Mouse (Mus musculus) lung, adult 2 months (tissue): ENCODE measurements around the gene Maneal. TPM values are rescaled to one million over a fixed set of nuclear protein-coding genes. Genes with fewer than 3 reads are reported as not detected.

Source experiments
- DNase-seq: peaks from one replicate; pipeline ENCODE4 v3.0.0; 2022
- H3K4me1 ChIP-seq: fragments of 200-500 bp; 2 replicates; pipeline ENCODE4 v1.6.1; 2011; ENCODE audit warnings: low read length; ENCODE audit not compliant: control insufficient read depth, insufficient read depth
- H3K4me3 ChIP-seq: fragments of 200-500 bp; replicated peaks from 2 replicates; pipeline ENCODE3; 2011; ENCODE audit warnings: low read depth, mild to moderate bottlenecking, control low read depth, low read length; ENCODE audit errors: extremely low read depth
- CTCF ChIP-seq: fragments of 200-500 bp; IDR thresholded peaks from 2 replicates; pipeline ENCODE4 v1.5.1; 2011; ENCODE audit warnings: mild to moderate bottlenecking, low read length, control low read depth; ENCODE audit not compliant: insufficient read depth
- POLR2A ChIP-seq: fragments of 200-500 bp; IDR thresholded peaks from 2 replicates; pipeline ENCODE4 v1.6.1; 2011; ENCODE audit warnings: low read depth, mild to moderate bottlenecking, control low read depth, low read length, borderline replicate concordance; ENCODE audit errors: extremely low read depth
- WGBS: fragments of 180-500 bp; shearing (Covaris S2); methylation state at CpG from one replicate; pipeline ENCODE4 v1.1.7; 2018; 5-methylcytosine and 5-hydroxymethylcytosine counted together
- polyA plus RNA-seq: library from polyadenylated mRNA; depleted of rRNA; stranded (reverse); fragments of >200 nt; gene quantifications from 2 replicates; pipeline ENCODE4 v1.2.3, GENCODE M21; 2012

Gene Maneal
- polyA plus RNA-seq, 1 experiment, result 0.32 TPM

DNA sequence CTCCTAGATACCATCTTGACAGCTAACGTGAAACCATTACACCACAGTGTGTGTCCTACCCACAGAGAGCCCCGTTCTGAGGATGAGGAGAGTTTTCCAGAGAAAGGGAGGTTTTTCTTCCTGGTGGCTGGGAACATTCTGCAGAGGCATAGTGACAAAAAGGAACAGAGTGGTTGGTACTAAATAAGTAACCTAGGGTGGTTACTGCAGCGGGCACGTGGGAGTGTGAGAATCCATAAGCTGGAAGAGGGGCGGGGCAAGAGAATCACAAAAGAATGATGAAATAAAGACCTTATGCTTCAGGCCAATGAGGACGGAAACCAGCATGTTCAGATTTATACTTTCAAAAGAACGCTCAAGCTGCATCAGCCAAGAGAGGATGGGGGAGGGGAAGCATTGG is 26.7 kb upstream of the Maneal start:
- WGBS, result 65% methylated on average over 7 of the region's 7 CpGs
- TF ChIP-seq POLR2A (no peak), CTCF (no peak)
- DNase-seq, result no peak
- H3K4me1 ChIP-seq, result no peaks in the 10 kb centered on the region
- H3K4me3 ChIP-seq, result no peak overlapping the region

- DNase-seq, result no peak
- 2% methylated on average over 37 of the region's 37 CpGs for WGBS
- TF ChIP-seq POLR2A (no peak), CTCF (no peak)
Measured at GRCm38 (mm10) chr4:124882151-124882729, 20.3 kb upstream of the Maneal start.

DNA sequence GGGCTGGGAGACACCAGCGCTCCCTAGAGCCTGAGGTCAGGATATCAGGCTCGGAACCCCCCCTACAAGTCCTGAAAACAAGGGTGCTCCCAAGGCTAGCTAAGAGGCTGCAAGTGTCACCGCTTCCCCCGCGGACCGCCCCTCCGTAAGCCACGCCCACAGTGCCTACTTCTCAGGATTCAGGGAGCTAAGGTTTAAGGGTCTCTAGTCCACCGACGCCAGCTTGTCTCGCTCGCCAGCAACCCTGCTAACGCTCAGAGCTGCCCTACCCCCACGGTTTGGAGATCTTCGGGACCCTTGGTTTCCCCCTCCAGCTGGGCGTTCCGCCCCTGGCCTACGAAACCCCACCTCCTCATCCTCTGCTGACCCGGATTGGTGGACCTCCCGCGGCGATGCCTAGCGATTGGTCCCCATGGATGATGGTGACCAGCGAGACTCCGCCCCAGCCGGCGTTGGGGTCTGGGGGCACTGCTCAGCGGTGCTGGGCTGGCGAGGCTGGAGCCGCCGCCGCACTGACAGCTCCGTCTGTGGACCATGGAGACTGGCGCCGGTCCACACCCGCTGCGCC is 19.5 kb upstream of the Maneal start:
- no peak overlapping the region for H3K4me3 ChIP-seq
- 4% methylated on average over 37 of the region's 37 CpGs for WGBS
- TF ChIP-seq CTCF (no peak), POLR2A (no peak)
- no peak for DNase-seq
- no peaks in the 10 kb centered on the region for H3K4me1 ChIP-seq

More at GRCm38 (mm10) chr4:124882151-124882729, 20.3 kb upstream of the Maneal start:
- no peaks in the 10 kb centered on the region for H3K4me1 ChIP-seq
- H3K4me3 ChIP-seq, result no peak overlapping the region

GRCm38 (mm10) chr4:124880599-124880998 is 18.6 kb upstream of the Maneal start, which contains the start of gene Epha10:
Gene Epha10, plus strand, starts transcription at chr4:124880899.
- no peak within 1 kb of the TSS for H3K4me3 ChIP-seq
- WGBS, result 7% methylated on average over 11 of the region's 11 CpGs

DNA sequence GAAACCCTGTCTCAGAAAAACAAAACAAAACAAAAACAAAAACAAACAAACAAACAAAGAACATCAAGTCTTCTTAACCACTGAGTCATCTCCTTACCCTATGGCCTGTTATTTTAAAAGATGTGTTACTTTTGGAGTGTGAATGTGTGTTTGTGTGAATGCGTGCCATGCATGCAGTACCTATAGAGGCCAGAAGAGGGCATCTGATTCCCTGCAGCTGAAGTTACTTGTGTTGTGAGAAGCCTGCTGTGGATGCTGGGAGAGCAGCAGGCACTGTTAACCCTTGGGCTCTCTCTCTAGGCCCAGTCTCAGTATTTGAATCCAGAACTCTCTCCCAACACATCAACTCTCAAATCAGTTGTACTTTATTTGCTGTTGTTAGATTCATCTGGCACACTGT is 10.7 kb upstream of the Maneal start:
- no peak for TF ChIP-seq CTCF
- TF ChIP-seq POLR2A, result no peak
- WGBS, result 77% methylated on average over 1 of the region's 1 CpGs
- no peaks in the 10 kb centered on the region for H3K4me1 ChIP-seq
- H3K4me3 ChIP-seq, result no peak overlapping the region
- DNase-seq, result no peak

More at GRCm38 (mm10) chr4:124880599-124880998, 18.6 kb upstream of the Maneal start, which contains the start of gene Epha10:
- no peak for DNase-seq
- TF ChIP-seq CTCF (no peak), POLR2A (no peak)
- H3K4me1 ChIP-seq, result no peaks in the 10 kb centered on the region

DNA sequence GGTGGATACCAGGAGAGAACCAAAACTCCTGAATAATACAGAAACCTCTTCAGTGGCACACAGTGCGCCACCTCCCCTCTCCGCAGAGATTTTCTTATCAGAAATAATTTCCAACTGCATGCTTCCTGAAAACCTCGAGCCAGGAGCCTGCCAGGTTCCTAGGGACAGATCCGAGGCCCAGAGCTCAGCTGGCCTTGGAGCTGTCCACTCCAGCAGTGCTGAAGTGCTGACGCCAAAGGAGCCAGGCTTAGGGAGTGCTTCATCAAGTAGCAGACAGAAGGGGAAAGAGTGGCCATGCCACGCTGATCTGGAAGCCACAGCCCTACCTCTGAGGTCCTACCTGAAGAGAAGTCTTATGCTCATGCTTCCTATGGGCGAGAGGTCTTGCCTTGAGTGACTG is 1.5 kb downstream of the Maneal start:
- Histone ChIP-seq H3K4me3 (no peak overlapping the region), H3K4me1 (no peaks in the 10 kb centered on the region)
- TF ChIP-seq CTCF (no peak), POLR2A (no peak)
- DNase-seq, result peak; percentile 52
- 5% methylated on average over 7 of the region's 7 CpGs for WGBS

DNA sequence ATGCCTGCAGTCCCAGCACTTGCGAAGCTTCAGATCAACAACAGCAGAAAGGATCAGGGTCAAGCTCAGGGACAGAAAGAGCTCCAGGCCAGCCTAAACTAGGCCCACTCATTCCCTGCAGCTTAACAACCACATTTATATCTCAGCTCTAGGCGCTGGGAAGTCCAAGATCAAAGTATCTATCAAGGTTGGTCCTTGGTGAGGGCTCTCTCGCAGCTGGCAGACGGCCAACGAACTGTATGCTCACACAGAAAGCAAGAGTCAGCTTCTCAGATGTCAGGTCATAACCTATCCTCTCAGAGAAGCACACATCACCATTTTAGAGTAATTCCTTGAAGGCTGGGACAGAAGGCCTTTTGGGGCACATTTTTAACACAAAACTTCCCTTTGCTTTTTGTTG is 3.6 kb downstream of the Maneal start:
- DNase-seq, result no peak
- Histone ChIP-seq H3K4me1 (no peaks in the 10 kb centered on the region), H3K4me3 (no peak overlapping the region)
- TF ChIP-seq POLR2A (no peak), CTCF (no peak)
- WGBS, result 47% methylated on average over 5 of the region's 5 CpGs

GRCm38 (mm10) chr4:124856294-124856693 is 5.7 kb downstream of the Maneal start:
- Histone ChIP-seq H3K4me1 (peaks cover 6% of the 10 kb centered on the region), H3K4me3 (no peak overlapping the region)
- TF ChIP-seq POLR2A (no peak), CTCF (no peak)
- 95% methylated on average over 8 of the region's 8 CpGs for WGBS
- DNase-seq, result no peak

GRCm38 (mm10) chr4:124850933-124851658 is 10.9 kb downstream of the Maneal start, which contains the start of gene 1110065P20Rik:
Gene 1110065P20Rik, minus strand, starts transcription at chr4:124851196.
- WGBS, result under 1% methylated on average over 75 of the region's 75 CpGs
- peak within 1 kb of the TSS; percentile 69 for H3K4me3 ChIP-seq
- no peak for TF ChIP-seq CTCF
- no peak for TF ChIP-seq POLR2A
- peaks cover 13% of the 10 kb centered on the region for H3K4me1 ChIP-seq
- DNase-seq, result peak; percentile 75
